In genomic region chr1:69654955-69655354, GRCm38 (mm10) we compare ENCODE assay signal across 24 mouse cellular contexts. TPM values are rescaled to one million over a fixed set of nuclear protein-coding genes. Genes with fewer than 3 reads are reported as not detected.
DNase-seq lines count a peak whose midpoint lies in the region; ATAC-seq and TF ChIP-seq lines count a peak whose summit lies in the region.
"Had no signal": no experiment of that assay in that cellular context is flagged by ENCODE, and none has a peak within 500 bp of the region (broad histone marks: within the 10 kb centered on the region; RNA-seq: fewer than 3 reads in every experiment).

No protein-coding gene starts in this region.

- ATAC-seq in liver, embryonic 12.5 days, result peak; percentile 18; the same call in 1 of the 2 replicates
- no peak for ATAC-seq in liver, embryonic 11.5 days (replicated peaks; ENCODE audit: low FRiP score)
- peak; percentile 51 for ATAC-seq in G1E (ENCODE audit: extremely low read depth, insufficient number of reproducible peaks, low FRiP score, poor library complexity, severe bottlenecking)
- ATAC-seq in granulocyte monocyte progenitor cell, adult 5-6 weeks (replicated peaks; ENCODE audit: poor library complexity, severe bottlenecking), result peak; percentile 79
- ATAC-seq in megakaryocyte-erythroid progenitor cell, adult 5-6 weeks (replicated peaks; ENCODE audit: low FRiP score, low TSS enrichment, poor library complexity, severe bottlenecking), result peak; percentile 36
- ATAC-seq in hindbrain, postnatal 0 days, result no peak
- ATAC-seq: midbrain, embryonic 13.5 days; Patski had no signal

- no peaks in the 10 kb centered on the region for H3K27me3 ChIP-seq in liver, embryonic 12.5 days (replicated peaks)
- H3K27me3 ChIP-seq in liver, embryonic 11.5 days (replicated peaks; ENCODE audit: control insufficient read depth, insufficient read depth, low read length), result no peaks in the 10 kb centered on the region
- H3K27me3 ChIP-seq in G1E (ENCODE audit: insufficient read depth, low read length), result no peaks in the 10 kb centered on the region
- H3K27me3 ChIP-seq in hindbrain, postnatal 0 days (ENCODE audit: insufficient read depth, low read length), result no peaks in the 10 kb centered on the region
- H3K27me3 ChIP-seq: forebrain, embryonic 12.5 days; heart, embryonic 12.5 days; liver, embryonic 15.5 days; midbrain, embryonic 13.5 days; neural tube, embryonic 12.5 days; Patski had no signal

- H3K4me2 ChIP-seq in liver, embryonic 12.5 days, result no peak overlapping the region
- no peak overlapping the region for H3K4me2 ChIP-seq in liver, embryonic 11.5 days
- H3K4me2 ChIP-seq in hindbrain, postnatal 0 days (ENCODE audit: low read depth, low read length), result no peak overlapping the region
- H3K4me2 ChIP-seq: forebrain, embryonic 12.5 days; heart, embryonic 12.5 days; liver, embryonic 15.5 days; midbrain, embryonic 13.5 days; neural tube, embryonic 12.5 days had no signal

- no peak for DNase-seq in liver, embryonic 11.5 days (ENCODE audit: low spot score)
- no peak for DNase-seq in G1E (ENCODE audit: low spot score)
- no peak for DNase-seq in hindbrain, postnatal 0 days (ENCODE audit: low spot score)
- DNase-seq in right cerebral cortex, postnatal 36 days (ENCODE audit: low spot score in 2 of 2), result no peak
- DNase-seq: B cell, adult 2 months; cerebellum, adult 11 months; cerebellum, adult 9-11 months; heart, postnatal 10 days; kidney, adult 11 months; kidney, postnatal 4 days; right cerebral cortex, postnatal 14 days; spleen, adult 18-20 months; thymus, postnatal 4 days had no signal

- H3K9me3 ChIP-seq in liver, embryonic 12.5 days (replicated peaks), result no peaks in the 10 kb centered on the region
- H3K9me3 ChIP-seq in liver, embryonic 11.5 days (ENCODE audit: control insufficient read depth, low read length), result no peaks in the 10 kb centered on the region
- H3K9me3 ChIP-seq in G1E (replicated peaks), result no peaks in the 10 kb centered on the region
- no peaks in the 10 kb centered on the region for H3K9me3 ChIP-seq in hindbrain, postnatal 0 days (ENCODE audit: low read length)
- H3K9me3 ChIP-seq: forebrain, embryonic 12.5 days; heart, embryonic 12.5 days; liver, embryonic 15.5 days; midbrain, embryonic 13.5 days; neural tube, embryonic 12.5 days had no signal

- no peak overlapping the region for H3K4me3 ChIP-seq in liver, embryonic 12.5 days
- no peak overlapping the region for H3K4me3 ChIP-seq in liver, embryonic 11.5 days (ENCODE audit: low read depth, low read length)
- H3K4me3 ChIP-seq in G1E (ENCODE audit: low read depth, low read length), result no peak overlapping the region
- H3K4me3 ChIP-seq in hindbrain, postnatal 0 days (ENCODE audit: low read length), result no peak overlapping the region
- H3K4me3 ChIP-seq: erythroblast, embryonic 14.5 days; forebrain, embryonic 12.5 days; heart, embryonic 12.5 days; liver, embryonic 15.5 days; midbrain, embryonic 13.5 days; neural tube, embryonic 12.5 days had no signal

- no peak overlapping the region for H3K27ac ChIP-seq in liver, embryonic 12.5 days
- no peak overlapping the region for H3K27ac ChIP-seq in liver, embryonic 11.5 days (ENCODE audit: low read depth, low read length)
- H3K27ac ChIP-seq in hindbrain, postnatal 0 days, result no peak overlapping the region
- H3K27ac ChIP-seq: forebrain, embryonic 12.5 days; liver, embryonic 15.5 days; macrophage; midbrain, embryonic 13.5 days; neural tube, embryonic 12.5 days had no signal

- H3K36me3 ChIP-seq in liver, embryonic 12.5 days, result no peaks in the 10 kb centered on the region
- no peaks in the 10 kb centered on the region for H3K36me3 ChIP-seq in liver, embryonic 11.5 days (ENCODE audit: control insufficient read depth, insufficient read depth, low read length)
- peaks cover 2% of the 10 kb centered on the region for H3K36me3 ChIP-seq in G1E (replicated peaks)
- H3K36me3 ChIP-seq in hindbrain, postnatal 0 days (ENCODE audit: insufficient read depth, low read length), result no peaks in the 10 kb centered on the region
- H3K36me3 ChIP-seq: forebrain, embryonic 12.5 days; heart, embryonic 12.5 days; liver, embryonic 15.5 days; midbrain, embryonic 13.5 days; neural tube, embryonic 12.5 days had no signal

- H3K4me1 ChIP-seq in liver, embryonic 12.5 days, result peaks cover 29% of the 10 kb centered on the region
- peaks cover 11% of the 10 kb centered on the region for H3K4me1 ChIP-seq in liver, embryonic 11.5 days (replicated peaks; ENCODE audit: control insufficient read depth, insufficient read depth, low read length)
- peaks cover 59% of the 10 kb centered on the region for H3K4me1 ChIP-seq in G1E (ENCODE audit: insufficient read depth, low read depth, low read length)
- no peaks in the 10 kb centered on the region for H3K4me1 ChIP-seq in hindbrain, postnatal 0 days (ENCODE audit: insufficient read depth, low read length)

- WGBS in liver, embryonic 12.5 days (ENCODE audit: insufficient replicate concordance), result 27% methylated on average over 1 of the region's 1 CpGs
- 28% methylated on average over 1 of the region's 1 CpGs for WGBS in liver, embryonic 11.5 days
- 72% methylated on average over 1 of the region's 1 CpGs for WGBS in hindbrain, postnatal 0 days

- TF ChIP-seq CTCF in G1E (IDR thresholded peaks at IDR 0.05; ENCODE audit: low read depth, low read length), result no peak
- TF ChIP-seq CTCF in hindbrain, postnatal 0 days (IDR thresholded peaks at IDR 0.05; ENCODE audit: low read depth), result no peak

- no peak overlapping the region for H3K9ac ChIP-seq in liver, embryonic 12.5 days
- H3K9ac ChIP-seq in liver, embryonic 11.5 days (ENCODE audit: low read depth, low read length), result no peak overlapping the region
- no peak overlapping the region for H3K9ac ChIP-seq in hindbrain, postnatal 0 days (replicated peaks; ENCODE audit: low read length)
- H3K9ac ChIP-seq: forebrain, embryonic 12.5 days; heart, embryonic 12.5 days; liver, embryonic 15.5 days; midbrain, embryonic 13.5 days; neural tube, embryonic 12.5 days had no signal

RNA-seq across cellular contexts. Expression of gene Ikzf2, which starts 32.1 kb away (rescaled TPM):
- 1.6 and 1.9 TPM in 2 replicates for polyA plus RNA-seq in liver, embryonic 12.5 days (2016; fragmentation: Nextera tagmentation; extraction: Ambion mirVana)
- polyA plus RNA-seq in liver, embryonic 11.5 days (2014; fragmentation: Nextera tagmentation; extraction: Ambion mirVana), result 2.8 and 3.5 TPM in 2 replicates
- total RNA-seq in G1E (2014; fragmentation: Nextera tagmentation) (62.7 and 84.3 TPM in 2 replicates), G1E (2017) (9.6 and 11.4 TPM in 2 replicates)
- polyA plus RNA-seq in G1E (2012), result 1.2 and 2.4 TPM in 2 replicates
- 11.9 and 15.3 TPM in 2 replicates for total RNA-seq in granulocyte monocyte progenitor cell, adult 5-6 weeks (2014; fragmentation: Nextera tagmentation)
- total RNA-seq in granulocyte monocyte progenitor cell, adult 5-6 weeks (2017), result 13.0 and 14.8 TPM in 2 replicates
- total RNA-seq in megakaryocyte-erythroid progenitor cell, adult 5-6 weeks (2014; fragmentation: Nextera tagmentation), result 13.0 and 23.5 TPM in 2 replicates
- 9.6 and 27.9 TPM in 2 replicates for total RNA-seq in megakaryocyte-erythroid progenitor cell, adult 5-6 weeks (2017)
- 3.3 and 4.0 TPM in 2 replicates for total RNA-seq in hindbrain, postnatal 0 days (2014; rRNA removed)
- 0.94 and 1.8 TPM in 2 replicates for polyA plus RNA-seq in hindbrain, postnatal 0 days (2015; fragmentation: Nextera tagmentation; extraction: Ambion mirVana)

Comparison
In these comparisons a context has a peak if more than half of its experiments do, and no peak if none do; other contexts are left out.
1. ATAC-seq: peak in liver, embryonic 12.5 days (single experiment), G1E (single experiment), granulocyte monocyte progenitor cell, adult 5-6 weeks (single experiment) and megakaryocyte-erythroid progenitor cell, adult 5-6 weeks (single experiment); none in liver, embryonic 11.5 days (single experiment) and hindbrain, postnatal 0 days (single experiment).